Mouse (Mus musculus): ENCODE data around the gene Theg. TPM values are rescaled to one million over a fixed set of nuclear protein-coding genes. Genes with fewer than 3 reads are reported as not detected.

Gene Theg
- polyA plus RNA-seq (2014; fragmentation: Nextera tagmentation; extraction: Ambion mirVana) = not detected in 2 replicates

DNA sequence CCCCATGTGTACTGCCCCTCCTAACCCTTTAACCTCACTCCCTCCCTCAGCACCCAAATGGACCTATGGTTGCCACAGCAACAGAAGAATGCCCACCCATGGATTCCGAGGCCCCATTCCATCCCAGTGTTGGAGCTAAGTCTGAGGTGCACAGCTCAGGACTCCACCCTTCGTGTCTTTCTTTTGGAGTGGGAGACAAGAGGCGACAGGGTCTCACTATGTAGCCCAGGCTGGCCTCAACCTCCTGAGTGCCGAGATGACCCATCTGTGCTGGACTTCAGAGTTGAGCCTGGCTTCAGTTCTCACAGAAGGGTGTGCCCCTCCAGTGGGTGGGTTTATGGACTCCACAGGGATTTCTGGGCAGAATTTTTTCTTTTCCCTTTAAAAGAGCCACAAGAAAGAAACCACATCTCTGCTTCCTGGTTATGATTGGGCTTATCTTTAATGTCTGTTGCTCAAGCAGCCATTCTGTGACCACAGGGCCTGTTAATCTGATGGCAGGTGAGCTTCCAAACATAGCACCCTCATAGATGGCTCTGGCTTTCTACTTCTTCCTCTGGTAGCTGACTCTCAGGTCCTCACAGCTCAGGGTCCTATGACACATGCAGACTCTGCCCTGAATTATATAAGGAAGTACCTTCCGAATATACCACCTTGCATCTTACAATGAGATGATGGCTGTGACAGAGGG, at the start of gene Theg:
TSS of gene Theg (minus strand) at position 271 of the 691 bp plus-strand sequence.
- Histone ChIP-seq H3K36me3 (ENCODE audit: control insufficient read depth, insufficient read depth, low read length) (no peaks in the 10 kb centered on the region), H3K9me3 (ENCODE audit: control insufficient read depth, low read length) (no peaks in the 10 kb centered on the region), H3K27me3 (ENCODE audit: control insufficient read depth, insufficient read depth, low read length) (no peaks in the 10 kb centered on the region), H3K4me2 (replicated peaks; ENCODE audit: low read depth, low read length) (no peak within 1 kb of the TSS), H3K4me3 (ENCODE audit: low read length) (no peak within 1 kb of the TSS), H3K4me1 (ENCODE audit: control insufficient read depth, insufficient read depth, low read length) (no peaks in the 10 kb centered on the region), H3K9ac (ENCODE audit: low read depth, low read length) (no peak within 1 kb of the TSS), H3K27ac (ENCODE audit: low read depth, low read length) (no peak within 1 kb of the TSS)
- ATAC-seq (ENCODE audit: low FRiP score, low TSS enrichment) = no peak
- WGBS = 83% methylated on average over 5 of the region's 5 CpGs

DNA sequence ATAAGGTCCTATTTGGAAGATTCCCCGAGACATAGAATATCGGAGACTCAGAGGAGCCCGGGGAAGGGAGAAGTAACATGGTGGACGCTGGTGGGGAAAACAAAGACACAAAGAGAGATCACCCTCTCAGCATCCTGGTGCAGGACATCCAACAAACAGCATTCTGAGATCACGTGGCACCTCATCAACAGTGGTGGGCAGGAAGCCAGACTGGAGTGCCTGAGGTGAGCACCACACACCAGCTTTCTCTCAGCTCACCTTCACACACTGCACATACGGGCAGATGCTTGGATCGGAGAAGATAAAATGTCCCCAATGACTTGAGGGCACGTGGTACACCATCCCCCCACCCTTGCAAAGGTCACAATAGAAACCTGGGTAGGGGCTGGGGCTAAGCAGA, 49.2 kb upstream of the Theg start:
- H3K27me3 ChIP-seq (ENCODE audit: control insufficient read depth, insufficient read depth, low read length) = peaks cover 7% of the 10 kb centered on the region; the same call in 1 of the 2 replicates
- peaks cover 27% of the 10 kb centered on the region for H3K4me1 ChIP-seq (ENCODE audit: control insufficient read depth, insufficient read depth, low read length)
- no peak overlapping the region for H3K27ac ChIP-seq (ENCODE audit: low read depth, low read length)
- H3K4me2 ChIP-seq (replicated peaks; ENCODE audit: low read depth, low read length) = no peak overlapping the region
- no peak overlapping the region for H3K4me3 ChIP-seq (ENCODE audit: low read length)
- H3K36me3 ChIP-seq (ENCODE audit: control insufficient read depth, insufficient read depth, low read length) = no peaks in the 10 kb centered on the region
- ATAC-seq (ENCODE audit: low FRiP score, low TSS enrichment) = no peak
- H3K9ac ChIP-seq (ENCODE audit: low read depth, low read length) = no peak overlapping the region
- 83% methylated on average over 8 of the region's 8 CpGs for WGBS
- H3K9me3 ChIP-seq (ENCODE audit: control insufficient read depth, low read length) = no peaks in the 10 kb centered on the region

- no peak overlapping the region; the same call in 1 of the 2 replicates for H3K9ac ChIP-seq (ENCODE audit: low read depth, low read length)
Observed at GRCm38 (mm10) chr10:79633006-79633777, 46.1 kb upstream of the Theg start.

GRCm38 (mm10) chr10:79631432-79631831, 44.3 kb upstream of the Theg start:
- Histone ChIP-seq H3K27me3 (ENCODE audit: control insufficient read depth, insufficient read depth, low read length) (no peaks in the 10 kb centered on the region), H3K9me3 (ENCODE audit: control insufficient read depth, low read length) (no peaks in the 10 kb centered on the region), H3K36me3 (ENCODE audit: control insufficient read depth, insufficient read depth, low read length) (no peaks in the 10 kb centered on the region), H3K9ac (ENCODE audit: low read depth, low read length) (no peak overlapping the region), H3K4me3 (ENCODE audit: low read length) (no peak overlapping the region), H3K4me1 (ENCODE audit: control insufficient read depth, insufficient read depth, low read length) (peaks cover 15% of the 10 kb centered on the region), H3K27ac (ENCODE audit: low read depth, low read length) (no peak overlapping the region), H3K4me2 (replicated peaks; ENCODE audit: low read depth, low read length) (no peak overlapping the region)
- ATAC-seq (ENCODE audit: low FRiP score, low TSS enrichment) = no peak
- WGBS = 83% methylated on average over 4 of the region's 4 CpGs

More at GRCm38 (mm10) chr10:79633006-79633777, 46.1 kb upstream of the Theg start:
- Histone ChIP-seq H3K27ac (ENCODE audit: low read depth, low read length) (no peak overlapping the region), H3K9me3 (ENCODE audit: control insufficient read depth, low read length) (no peaks in the 10 kb centered on the region), H3K4me2 (replicated peaks; ENCODE audit: low read depth, low read length) (no peak overlapping the region), H3K4me1 (ENCODE audit: control insufficient read depth, insufficient read depth, low read length) (peaks cover 18% of the 10 kb centered on the region), H3K4me3 (ENCODE audit: low read length) (no peak overlapping the region), H3K27me3 (ENCODE audit: control insufficient read depth, insufficient read depth, low read length) (no peaks in the 10 kb centered on the region), H3K36me3 (ENCODE audit: control insufficient read depth, insufficient read depth, low read length) (no peaks in the 10 kb centered on the region)
- 56% methylated on average over 17 of the region's 17 CpGs for WGBS
- peak; percentile 2; the same call in 1 of the 2 replicates for ATAC-seq (ENCODE audit: low FRiP score, low TSS enrichment)

- Histone ChIP-seq H3K36me3 (ENCODE audit: control insufficient read depth, insufficient read depth, low read length) (no peaks in the 10 kb centered on the region), H3K27me3 (ENCODE audit: control insufficient read depth, insufficient read depth, low read length) (no peaks in the 10 kb centered on the region), H3K4me1 (ENCODE audit: control insufficient read depth, insufficient read depth, low read length) (peaks cover 5% of the 10 kb centered on the region), H3K9me3 (ENCODE audit: control insufficient read depth, low read length) (no peaks in the 10 kb centered on the region), H3K27ac (ENCODE audit: low read depth, low read length) (no peak overlapping the region), H3K4me3 (ENCODE audit: low read length) (no peak overlapping the region), H3K4me2 (replicated peaks; ENCODE audit: low read depth, low read length) (no peak overlapping the region), H3K9ac (ENCODE audit: low read depth, low read length) (no peak overlapping the region)
- WGBS = 91% methylated on average over 5 of the region's 5 CpGs
- ATAC-seq (ENCODE audit: low FRiP score, low TSS enrichment) = no peak
Observed at GRCm38 (mm10) chr10:79628377-79628776, 41.2 kb upstream of the Theg start.

GRCm38 (mm10) chr10:79626156-79626555, 39.0 kb upstream of the Theg start:
- no peaks in the 10 kb centered on the region for H3K36me3 ChIP-seq (ENCODE audit: control insufficient read depth, insufficient read depth, low read length)
- H3K9ac ChIP-seq (ENCODE audit: low read depth, low read length) = no peak overlapping the region
- H3K4me1 ChIP-seq (ENCODE audit: control insufficient read depth, insufficient read depth, low read length) = no peaks in the 10 kb centered on the region
- 79% methylated on average over 10 of the region's 10 CpGs for WGBS
- no peak overlapping the region for H3K4me3 ChIP-seq (ENCODE audit: low read length)
- H3K27ac ChIP-seq (ENCODE audit: low read depth, low read length) = no peak overlapping the region
- H3K9me3 ChIP-seq (ENCODE audit: control insufficient read depth, low read length) = no peaks in the 10 kb centered on the region
- peak; percentile 26; the same call in 1 of the 2 replicates for ATAC-seq (ENCODE audit: low FRiP score, low TSS enrichment)
- H3K27me3 ChIP-seq (ENCODE audit: control insufficient read depth, insufficient read depth, low read length) = no peaks in the 10 kb centered on the region
- no peak overlapping the region for H3K4me2 ChIP-seq (replicated peaks; ENCODE audit: low read depth, low read length)

DNA sequence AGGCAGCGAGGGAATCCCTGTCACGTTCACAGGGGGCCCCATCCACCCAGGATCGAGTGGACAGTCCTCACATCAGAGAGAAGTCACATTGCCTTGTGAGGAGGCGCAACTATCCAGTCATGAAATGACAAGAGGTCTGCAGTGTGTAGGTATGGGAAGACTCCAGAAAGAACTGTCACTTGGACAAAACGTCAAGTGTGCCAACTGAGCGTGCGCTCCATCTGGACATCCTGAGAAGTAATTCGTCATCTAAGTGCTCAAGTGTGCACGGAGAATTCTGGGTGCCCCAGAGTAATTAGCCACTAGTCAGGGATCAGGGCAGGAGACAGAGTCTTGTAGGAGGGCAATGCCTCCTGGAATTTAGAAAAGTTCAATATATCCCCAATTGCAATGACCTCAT, 38.3 kb upstream of the Theg start:
- Histone ChIP-seq H3K27me3 (ENCODE audit: control insufficient read depth, insufficient read depth, low read length) (no peaks in the 10 kb centered on the region), H3K4me1 (ENCODE audit: control insufficient read depth, insufficient read depth, low read length) (no peaks in the 10 kb centered on the region), H3K9me3 (ENCODE audit: control insufficient read depth, low read length) (no peaks in the 10 kb centered on the region), H3K4me2 (replicated peaks; ENCODE audit: low read depth, low read length) (no peak overlapping the region), H3K27ac (ENCODE audit: low read depth, low read length) (no peak overlapping the region), H3K36me3 (ENCODE audit: control insufficient read depth, insufficient read depth, low read length) (no peaks in the 10 kb centered on the region), H3K4me3 (ENCODE audit: low read length) (no peak overlapping the region), H3K9ac (ENCODE audit: low read depth, low read length) (no peak overlapping the region)
- WGBS = 77% methylated on average over 9 of the region's 9 CpGs
- ATAC-seq (ENCODE audit: low FRiP score, low TSS enrichment) = no peak

GRCm38 (mm10) chr10:79623950-79624349, 36.8 kb upstream of the Theg start:
- Histone ChIP-seq H3K9me3 (ENCODE audit: control insufficient read depth, low read length) (no peaks in the 10 kb centered on the region), H3K27me3 (ENCODE audit: control insufficient read depth, insufficient read depth, low read length) (no peaks in the 10 kb centered on the region), H3K27ac (ENCODE audit: low read depth, low read length) (no peak overlapping the region), H3K9ac (ENCODE audit: low read depth, low read length) (no peak overlapping the region), H3K36me3 (ENCODE audit: control insufficient read depth, insufficient read depth, low read length) (no peaks in the 10 kb centered on the region), H3K4me1 (ENCODE audit: control insufficient read depth, insufficient read depth, low read length) (no peaks in the 10 kb centered on the region), H3K4me2 (replicated peaks; ENCODE audit: low read depth, low read length) (no peak overlapping the region), H3K4me3 (ENCODE audit: low read length) (no peak overlapping the region)
- WGBS = 71% methylated on average over 12 of the region's 12 CpGs
- ATAC-seq (ENCODE audit: low FRiP score, low TSS enrichment) = no peak

GRCm38 (mm10) chr10:79616376-79616775, 29.2 kb upstream of the Theg start:
- Histone ChIP-seq H3K27ac (ENCODE audit: low read depth, low read length) (no peak overlapping the region), H3K4me2 (replicated peaks; ENCODE audit: low read depth, low read length) (no peak overlapping the region), H3K4me1 (ENCODE audit: control insufficient read depth, insufficient read depth, low read length) (peaks cover 14% of the 10 kb centered on the region), H3K4me3 (ENCODE audit: low read length) (no peak overlapping the region), H3K9me3 (ENCODE audit: control insufficient read depth, low read length) (no peaks in the 10 kb centered on the region), H3K27me3 (ENCODE audit: control insufficient read depth, insufficient read depth, low read length) (peaks cover 22% of the 10 kb centered on the region), H3K9ac (ENCODE audit: low read depth, low read length) (no peak overlapping the region), H3K36me3 (ENCODE audit: control insufficient read depth, insufficient read depth, low read length) (no peaks in the 10 kb centered on the region)
- ATAC-seq (ENCODE audit: low FRiP score, low TSS enrichment) = no peak
- 89% methylated on average over 5 of the region's 5 CpGs for WGBS

All from kidney, embryonic 14.5 days (tissue).